ENCODE assay signal across 19 mouse cellular contexts in the genomic region with DNA sequence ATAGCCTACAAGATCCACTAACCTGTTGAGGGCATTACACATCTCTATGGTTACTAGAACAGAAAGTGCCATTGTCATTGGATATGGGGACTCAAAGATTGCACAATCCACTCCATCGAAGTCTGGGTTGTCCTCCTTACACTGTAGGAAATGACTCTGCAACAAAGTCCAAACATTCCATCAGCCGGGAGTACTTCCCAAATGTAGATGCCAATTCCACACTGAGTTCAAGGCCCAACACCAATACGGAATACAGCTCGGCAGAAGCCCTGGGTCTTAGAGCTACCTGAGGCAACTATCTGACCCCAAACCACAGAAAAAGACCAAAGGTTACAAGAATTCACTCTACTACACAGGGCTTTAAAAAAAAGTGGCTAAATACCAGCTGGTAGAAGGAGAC.
"Had no signal": no experiment of that assay in that cellular context is flagged by ENCODE, and none has a peak within 500 bp of the region (broad histone marks: within the 10 kb centered on the region; RNA-seq: fewer than 3 reads in every experiment).

No protein-coding gene starts in this region.

- H3K4me3 ChIP-seq: kidney, embryonic 15.5 days; left cerebral cortex, adult 2 months; liver, embryonic 13.5 days; lung, embryonic 15.5 days; megakaryocyte, embryonic 14.5 days; midbrain, embryonic 10.5 days; midbrain, embryonic 13.5 days; myocyte; neural tube, embryonic 13.5 days had no signal

- ATAC-seq: midbrain, embryonic 13.5 days; midbrain, embryonic 16.5 days had no signal

- H3K9me3 ChIP-seq: kidney, embryonic 15.5 days; liver, embryonic 13.5 days; lung, embryonic 15.5 days; megakaryocyte, embryonic 14.5 days; midbrain, embryonic 10.5 days; midbrain, embryonic 13.5 days; neural tube, embryonic 13.5 days had no signal

- H3K27ac ChIP-seq: kidney, embryonic 15.5 days; left cerebral cortex, adult 2 months; liver, embryonic 13.5 days; lung, embryonic 15.5 days; midbrain, embryonic 10.5 days; midbrain, embryonic 13.5 days; neural tube, embryonic 13.5 days had no signal

- H3K27me3 ChIP-seq: kidney, embryonic 15.5 days; liver, embryonic 13.5 days; lung, embryonic 15.5 days; megakaryocyte, embryonic 14.5 days; midbrain, embryonic 13.5 days; neural tube, embryonic 13.5 days had no signal

- DNase-seq: kidney, adult 8-10 months; kidney, postnatal 10 days; kidney, postnatal 36 days; layer of hippocampus, postnatal 36 days; liver, embryonic 13.5 days; lung, postnatal 14 days; retina, postnatal 1 day; thymus, adult 18-20 months; thymus, postnatal 14 days; thymus, postnatal 4 days had no signal

- H3K9ac ChIP-seq: kidney, embryonic 15.5 days; liver, embryonic 13.5 days; lung, embryonic 15.5 days; midbrain, embryonic 13.5 days; neural tube, embryonic 13.5 days had no signal

- H3K4me2 ChIP-seq: kidney, embryonic 15.5 days; liver, embryonic 13.5 days; lung, embryonic 15.5 days; midbrain, embryonic 13.5 days; neural tube, embryonic 13.5 days had no signal

- H3K4me1 ChIP-seq: kidney, embryonic 15.5 days; liver, embryonic 13.5 days; lung, embryonic 15.5 days; midbrain, embryonic 10.5 days; midbrain, embryonic 13.5 days; neural tube, embryonic 13.5 days had no signal
